Mouse (Mus musculus) left cerebral cortex, postnatal 36 days (tissue): ENCODE data around the gene Abhd17a. TPM values are rescaled to one million over a fixed set of nuclear protein-coding genes. Genes with fewer than 3 reads are reported as not detected.

Experiments used
- DNase-seq, 2 experiments: peaks; one replicate each; pipeline ENCODE4 v3.0.0; 2021 to 2022; ENCODE audit warnings: low spot score in 2 of 2, mixed read lengths in 1 of 2
- intact Hi-C: fragments of 180-260 bp; cut with DNase I; formaldehyde crosslinking; loops from one replicate; pipeline ENCODE4 v1.15.1; 2025
- total RNA-seq, 2 experiments: library from RNA; stranded (reverse); gene quantifications; 2 replicates each; pipeline ENCODE4 v1.2.3; 2021

Gene Abhd17a
- 100 to 1,000 TPM; 181 to 238 TPM for total RNA-seq

DNA sequence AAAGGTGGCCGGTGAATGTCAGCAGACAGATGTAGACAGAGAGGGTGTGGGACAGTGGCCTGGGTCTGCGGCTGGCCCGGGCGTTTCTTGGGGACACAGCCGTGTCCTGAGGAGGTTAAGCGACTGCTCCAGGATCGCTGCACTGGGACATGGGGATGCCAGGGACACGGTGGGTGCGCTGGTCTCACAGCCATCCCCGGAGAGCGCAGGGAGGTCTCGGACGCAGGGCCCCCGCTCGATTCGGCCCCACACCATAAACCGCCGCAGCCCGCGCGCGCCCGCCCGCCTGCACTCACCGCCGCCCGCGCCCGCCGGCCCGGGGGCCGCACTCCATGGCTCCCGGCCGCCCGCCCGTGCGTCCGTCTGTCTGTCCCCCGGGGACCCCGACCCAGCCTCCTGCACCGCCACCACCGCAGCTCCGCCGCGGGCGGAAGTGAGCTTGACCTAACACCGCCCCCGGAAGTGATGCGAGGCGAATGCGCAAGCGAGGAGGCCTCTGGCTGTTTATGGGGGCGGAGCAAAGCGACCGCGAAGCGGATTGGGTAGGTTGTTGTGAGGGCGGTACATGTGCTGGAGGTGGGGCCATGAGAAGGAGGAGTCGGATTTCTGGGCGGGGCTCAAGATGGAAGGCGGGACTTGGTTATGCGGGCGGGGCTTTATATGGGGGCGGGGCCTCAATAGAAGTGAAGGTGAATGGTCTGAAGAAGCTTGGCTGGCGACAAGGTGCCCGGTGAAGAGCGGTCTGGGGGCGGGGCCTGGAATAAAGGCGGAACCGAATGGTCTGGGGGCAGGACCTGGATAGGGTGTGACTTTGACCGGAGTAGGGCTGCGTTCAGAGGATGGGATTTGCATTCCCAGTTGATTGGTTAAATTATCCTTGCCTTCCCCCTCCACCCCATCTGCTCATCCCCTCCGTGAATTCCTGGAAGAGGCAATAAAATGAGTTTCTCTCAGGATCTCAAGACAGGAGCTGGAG lies at the start of gene Abhd17a:
Gene Abhd17a, minus strand, starts transcription at position 463 of the 976 bp plus-strand sequence.
- intact Hi-C loops, result loop anchor here (1.0 kb wide), 1 partner anchor 13 kb away; the partner anchor contains the start of gene Klf16
- peak; percentile 90 to 91 for DNase-seq

DNA sequence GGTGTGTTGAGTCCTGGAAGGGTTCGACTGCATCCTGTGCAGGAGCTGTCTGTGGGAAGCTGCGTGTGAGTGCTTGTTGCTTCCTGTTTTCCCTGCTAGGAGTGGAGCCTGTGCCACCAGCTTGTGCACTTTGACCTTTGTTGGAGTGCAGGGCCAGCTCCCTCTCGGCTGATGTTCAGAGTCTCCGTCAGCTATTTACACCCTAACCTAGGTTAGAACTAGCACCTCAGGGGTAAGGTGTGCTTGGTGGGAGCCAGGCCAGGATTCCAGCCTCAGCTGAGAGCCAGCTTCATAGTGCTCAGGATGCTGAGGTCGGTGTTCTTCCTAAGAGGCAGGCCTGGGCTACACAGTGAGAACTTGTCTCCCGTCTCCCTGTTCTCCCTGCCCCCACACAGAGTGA lies 45.2 kb upstream of the Abhd17a start:
- DNase-seq, result no peak
- intact Hi-C loops, result no loop called here

DNA sequence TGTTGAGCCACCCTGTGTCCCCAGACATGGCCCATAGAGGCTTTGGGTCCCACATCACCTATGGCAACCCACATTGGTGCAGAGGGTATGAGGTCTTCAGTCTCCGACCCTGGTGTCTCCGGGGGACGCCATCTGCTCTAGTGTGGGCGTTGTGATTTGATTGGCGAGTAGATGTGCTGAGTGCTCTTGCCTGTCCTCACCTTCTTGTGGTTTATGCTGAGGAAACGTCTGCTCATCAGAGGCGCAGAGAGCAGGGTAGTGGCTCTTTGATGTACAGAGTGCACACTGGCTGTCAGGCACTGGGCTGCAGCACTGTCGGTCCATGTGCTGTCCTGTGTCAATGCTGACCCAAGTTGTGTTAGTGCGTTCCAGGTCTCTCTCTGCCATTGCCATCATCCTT lies 38.8 kb upstream of the Abhd17a start:
- DNase-seq, result no peak
- intact Hi-C loops, result no loop called here

DNA sequence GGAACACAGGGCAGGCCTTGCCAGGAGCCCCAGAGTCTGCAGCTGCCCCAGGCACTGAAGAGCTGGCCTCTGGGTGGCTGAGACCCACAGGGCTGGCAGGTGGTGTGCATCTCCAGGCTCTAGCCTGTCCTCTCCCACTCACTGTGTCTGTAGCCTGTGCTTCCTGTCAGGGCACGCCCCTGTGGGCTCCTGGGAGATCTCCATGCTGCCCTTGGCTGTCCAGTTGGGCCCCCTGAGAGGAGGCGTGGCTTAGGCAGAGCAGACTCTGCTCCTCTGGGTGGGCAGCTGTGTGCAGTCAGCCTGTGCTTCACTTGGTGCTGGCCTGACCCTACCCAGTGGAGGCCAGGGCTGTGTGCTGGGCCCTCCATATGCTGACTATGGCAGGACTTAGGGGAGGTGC lies 37.5 kb upstream of the Abhd17a start:
- DNase-seq, result no peak
- intact Hi-C loops, result no loop called here

GRCm38 (mm10) chr10:80625764-80626163 lies 35.6 kb upstream of the Abhd17a start:
- intact Hi-C loops, result no loop called here
- no peak for DNase-seq

GRCm38 (mm10) chr10:80623457-80624191 lies 33.5 kb upstream of the Abhd17a start:
- intact Hi-C loops, result loop anchor here (2.0 kb wide), 3 partner anchors 33 to 53 kb away; partner anchors contain the start of genes Btbd2 and Klf16
- DNase-seq, result peak in 1 of 2 experiments; percentile 38

DNA sequence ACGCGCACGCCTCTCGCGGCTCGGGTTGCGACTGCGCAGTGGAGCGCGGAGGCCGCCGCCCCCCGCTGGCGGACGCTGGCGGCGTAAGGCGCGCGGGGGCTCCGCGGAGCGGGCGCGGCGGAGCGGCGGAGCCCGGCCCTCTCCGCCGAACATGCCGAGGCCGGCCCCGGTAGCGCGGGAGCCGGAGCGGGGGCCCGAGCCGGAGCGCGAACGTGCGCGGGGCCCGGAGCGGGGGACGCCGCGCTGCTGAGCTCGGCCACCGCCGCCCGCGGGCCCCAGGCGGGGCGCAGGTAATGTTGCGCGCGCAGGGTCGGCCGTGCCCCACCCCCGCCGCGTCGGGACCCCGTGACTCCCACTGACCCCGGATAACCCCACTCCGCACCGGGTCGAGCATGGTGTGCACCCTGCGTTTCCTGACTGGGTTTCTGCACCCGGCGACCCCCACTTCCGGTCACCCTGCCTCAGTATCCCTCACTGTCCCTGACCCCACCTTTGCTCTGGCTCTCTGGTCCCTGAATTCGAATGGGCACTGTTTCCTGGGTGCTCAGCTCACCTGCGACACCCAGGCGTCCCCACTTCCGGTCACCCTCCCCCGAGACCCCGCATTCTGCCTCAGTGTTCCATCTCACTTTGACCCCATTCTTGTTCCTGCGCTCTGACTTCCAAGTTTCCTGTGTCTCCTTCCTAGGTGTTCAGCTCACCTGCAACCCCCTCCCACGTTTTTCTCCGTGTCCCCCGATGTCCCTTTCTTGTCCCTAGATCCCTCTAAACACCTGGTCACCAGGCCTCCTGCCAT lies 32.7 kb upstream of the Abhd17a start, which contains the start of gene Csnk1g2:
Gene Csnk1g2, plus strand, starts transcription at position 178 of the 796 bp plus-strand sequence.
- no peak for DNase-seq
- intact Hi-C loops, result loop anchor here (2.0 kb wide), 3 partner anchors 34 to 54 kb away; partner anchors contain the start of genes Btbd2 and Klf16

DNA sequence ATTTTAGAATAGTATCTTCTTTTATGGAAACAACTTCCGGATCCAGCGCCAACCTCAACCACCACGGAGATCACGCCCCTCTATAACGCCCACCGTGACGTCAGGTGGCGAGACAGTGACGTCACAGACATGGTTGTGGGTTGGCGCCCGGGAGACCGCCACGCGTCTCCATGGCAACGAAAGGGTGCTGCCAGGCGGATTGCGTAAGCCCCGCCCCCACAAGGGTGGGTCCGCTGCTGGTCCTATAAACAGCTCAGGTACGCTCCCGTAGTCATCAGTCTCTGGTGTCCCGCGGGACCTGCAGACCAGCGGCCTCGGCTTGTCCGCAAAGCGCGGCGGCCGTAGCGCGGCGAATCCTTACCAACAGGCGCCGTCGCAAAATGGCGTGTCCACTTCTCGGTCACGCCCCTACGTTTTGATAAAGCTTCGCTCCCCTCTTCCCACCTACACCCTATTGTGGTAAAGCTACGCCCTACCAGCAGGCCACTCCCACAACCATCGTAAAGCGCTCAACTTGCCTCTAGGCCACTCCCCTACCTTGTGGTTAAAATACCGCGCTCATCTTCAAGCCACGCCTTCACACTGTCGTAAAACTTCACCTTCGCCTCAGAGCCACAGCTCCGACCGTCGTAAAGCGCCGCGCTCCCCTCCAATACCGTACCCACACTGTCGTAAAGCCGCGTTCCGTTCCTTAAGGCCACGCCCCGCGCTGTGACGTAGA lies 32.0 kb upstream of the Abhd17a start:
- intact Hi-C loops, result loop anchor here (2.0 kb wide), 3 partner anchors 35 to 55 kb away; partner anchors contain the start of genes Btbd2 and Klf16
- peak; percentile 99 to 100 for DNase-seq

DNA sequence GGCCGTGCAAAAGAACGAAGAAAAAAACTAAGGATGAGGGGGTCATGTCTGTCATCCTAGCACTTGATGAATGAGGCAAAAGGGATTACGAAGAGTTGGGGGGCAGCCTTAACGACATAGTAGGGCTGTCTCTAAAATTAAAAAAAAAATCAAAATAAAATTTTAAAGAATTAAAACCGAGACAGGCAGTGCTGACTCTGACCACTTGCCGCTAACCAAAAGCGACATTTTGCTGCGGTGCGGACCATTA lies 31.5 kb upstream of the Abhd17a start:
- DNase-seq, result no peak
- intact Hi-C loops, result no loop called here

GRCm38 (mm10) chr10:80620796-80621689 lies 30.9 kb upstream of the Abhd17a start:
- intact Hi-C loops, result no loop called here
- DNase-seq, result no peak

- intact Hi-C loops, result no loop called here
- DNase-seq, result no peak
Observed at GRCm38 (mm10) chr10:80620365-80620764, 30.2 kb upstream of the Abhd17a start.

GRCm38 (mm10) chr10:80619465-80620244 lies 29.5 kb upstream of the Abhd17a start:
- intact Hi-C loops, result no loop called here

GRCm38 (mm10) chr10:80618181-80618580 lies 28.0 kb upstream of the Abhd17a start:
- no peak for DNase-seq
- intact Hi-C loops, result no loop called here

More at GRCm38 (mm10) chr10:80619465-80620244, 29.5 kb upstream of the Abhd17a start:
- DNase-seq, result no peak

GRCm38 (mm10) chr10:80614351-80614750 lies 24.2 kb upstream of the Abhd17a start:
- intact Hi-C loops, result loop anchor here (5.0 kb wide), 1 partner anchor 73 kb away; no protein-coding TSS in a partner anchor
- DNase-seq, result no peak

DNA sequence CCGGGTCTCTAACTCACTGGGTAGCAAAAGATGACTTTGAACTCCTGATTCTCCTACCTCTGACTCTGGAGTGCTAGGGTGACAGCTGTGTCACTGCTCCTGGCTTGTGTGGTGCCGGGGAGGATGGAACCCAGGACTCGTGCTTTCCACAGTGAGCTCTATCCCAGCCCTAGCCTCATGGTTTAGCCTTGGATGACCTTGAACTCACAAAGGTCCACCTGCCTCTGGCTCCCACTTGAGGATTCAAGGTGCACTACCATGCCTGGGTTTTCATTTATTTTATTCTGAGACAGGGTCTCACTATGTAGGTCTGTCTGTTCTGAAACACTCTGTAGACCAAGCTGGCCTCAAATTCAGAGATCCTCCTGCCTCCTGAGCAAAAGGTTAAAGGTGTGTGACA lies 23.7 kb upstream of the Abhd17a start:
- intact Hi-C loops, result loop anchor here (5.0 kb wide), 1 partner anchor 73 kb away; no protein-coding TSS in a partner anchor

DNA sequence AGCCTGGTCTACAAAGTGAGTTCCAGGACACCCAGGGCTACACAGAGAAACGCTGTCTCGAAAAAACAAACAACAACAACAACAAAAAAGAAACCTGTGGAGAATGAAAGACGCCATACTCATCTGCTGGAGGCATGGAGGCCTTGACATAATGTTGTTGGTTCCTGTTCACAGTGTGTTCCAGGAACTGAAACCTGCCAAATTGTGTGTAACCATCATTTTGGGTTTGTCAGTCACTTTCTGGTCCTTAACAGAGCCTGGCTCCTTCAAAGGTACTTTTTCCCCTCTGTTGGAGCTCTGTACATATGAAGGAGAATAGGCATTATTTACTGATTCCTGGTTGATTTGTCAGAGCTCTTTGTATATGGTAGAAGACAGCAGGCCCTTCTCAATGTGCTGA lies 21.8 kb upstream of the Abhd17a start:
- DNase-seq, result no peak
- intact Hi-C loops, result loop anchor here (5.0 kb wide), 1 partner anchor 75 kb away; no protein-coding TSS in a partner anchor

More for the DNA sequence above, 23.7 kb upstream of the Abhd17a start:
- no peak for DNase-seq

DNA sequence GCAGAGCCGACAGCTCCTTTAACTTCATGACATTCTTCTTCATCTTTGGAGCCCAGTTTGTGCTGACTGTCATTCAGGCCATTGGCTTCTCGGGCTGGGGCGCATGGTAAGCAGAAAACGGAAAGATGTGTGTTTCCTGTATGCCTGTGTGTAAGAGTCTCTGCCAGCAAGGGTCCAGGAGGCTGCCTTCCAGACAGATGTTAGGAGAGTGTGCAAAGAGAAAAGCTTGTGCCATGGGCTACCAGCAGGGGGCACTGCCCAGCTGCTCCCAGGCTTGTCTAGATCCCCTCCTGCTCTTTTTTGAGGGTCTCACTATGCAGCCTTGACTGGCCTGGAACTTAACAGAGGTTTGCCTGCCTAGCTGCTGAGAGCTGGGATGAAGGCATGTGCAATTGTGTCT lies 20.9 kb upstream of the Abhd17a start:
- intact Hi-C loops, result loop anchor here (5.0 kb wide), 1 partner anchor 76 kb away; no protein-coding TSS in a partner anchor
- DNase-seq, result no peak
